In the genomic region with DNA sequence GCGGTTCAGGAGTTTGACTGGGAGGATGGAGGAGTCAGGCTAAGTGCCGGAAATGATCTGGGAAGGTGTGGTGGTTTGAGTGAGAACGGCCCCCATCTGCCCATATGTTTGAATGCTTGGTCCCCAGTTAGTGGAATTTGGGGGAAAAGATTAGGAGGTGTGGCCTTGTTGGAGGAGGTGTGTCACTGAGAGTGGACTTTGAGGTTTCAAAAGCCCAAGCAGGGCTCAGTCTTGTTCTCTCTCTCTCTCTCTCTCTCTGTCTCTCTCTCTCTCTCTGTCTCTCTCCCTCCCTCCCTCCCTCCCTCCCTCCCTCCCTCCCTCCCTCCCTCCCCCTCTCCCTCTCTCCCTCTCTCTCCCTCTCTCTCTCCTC, we compare ENCODE assay signal across 10 mouse cellular contexts. TPM values are rescaled to one million over a fixed set of nuclear protein-coding genes. Genes with fewer than 3 reads are reported as not detected.
A peak's percentile ranks its signal among the peaks of the same experiment; 100 is the strongest.
DNase-seq lines count a peak whose midpoint lies in the region; ATAC-seq and TF ChIP-seq lines count a peak whose summit lies in the region.
"Not testable (repeated sequence)": the region's sequence is repeated elsewhere in the genome, so short reads cannot be mapped to it uniquely, and the experiment has no call there.
"Had no signal": no experiment of that assay in that cellular context is flagged by ENCODE, and none has a peak within 500 bp of the region (broad histone marks: within the 10 kb centered on the region; RNA-seq: fewer than 3 reads in every experiment).

No protein-coding gene starts in this region.

- H3K4me3 ChIP-seq in embryonic facial prominence, embryonic 14.5 days (ENCODE audit: low read depth, low read length); hindbrain, embryonic 12.5 days; kidney, embryonic 14.5 days (ENCODE audit: low read length): not testable (repeated sequence)
- peak overlapping the region; percentile 46 for H3K4me3 ChIP-seq in heart, embryonic 10.5 days
- H3K4me3 ChIP-seq in liver, embryonic 11.5 days (ENCODE audit: low read depth, low read length) = peak overlapping the region; percentile 37
- peak overlapping the region; percentile 17 for H3K4me3 ChIP-seq in lung, embryonic 15.5 days
- peak overlapping the region; percentile 57 for H3K4me3 ChIP-seq in small intestine, adult 2 months (ENCODE audit: low read depth, low read length)

- not testable (repeated sequence) for DNase-seq in embryonic facial prominence, embryonic 14.5 days (ENCODE audit: low spot score); heart, embryonic 10.5 days (ENCODE audit: low spot score); liver, embryonic 11.5 days (ENCODE audit: low spot score)

- not testable (repeated sequence) for H3K9ac ChIP-seq in embryonic facial prominence, embryonic 14.5 days (ENCODE audit: low read depth, low read length); hindbrain, embryonic 12.5 days; kidney, embryonic 14.5 days (ENCODE audit: low read depth, low read length); liver, embryonic 11.5 days (ENCODE audit: low read depth, low read length); lung, embryonic 15.5 days

- TF ChIP-seq CTCF in small intestine, adult 2 months (IDR thresholded peaks at IDR 0.05; ENCODE audit: extremely low read depth, insufficient read length, insufficient replicate concordance, low read depth, low read length) = not testable (repeated sequence)

- not testable (repeated sequence) for H3K27me3 ChIP-seq in embryonic facial prominence, embryonic 14.5 days (replicated peaks; ENCODE audit: control insufficient read depth, insufficient read depth, low read length); kidney, embryonic 14.5 days (ENCODE audit: control insufficient read depth, insufficient read depth, low read length); liver, embryonic 11.5 days (replicated peaks; ENCODE audit: control insufficient read depth, insufficient read depth, low read length); small intestine, adult 2 months (ENCODE audit: control insufficient read depth, insufficient read depth, low read length)
- H3K27me3 ChIP-seq in heart, embryonic 10.5 days (ENCODE audit: insufficient read depth, poor library complexity, severe bottlenecking) = peaks cover 19% of the 10 kb centered on the region
- H3K27me3 ChIP-seq in hindbrain, embryonic 12.5 days = peaks cover 20% of the 10 kb centered on the region
- peaks cover 11% of the 10 kb centered on the region; the same call in 1 of the 2 replicates for H3K27me3 ChIP-seq in lung, embryonic 15.5 days

- H3K9me3 ChIP-seq in embryonic facial prominence, embryonic 14.5 days (ENCODE audit: control insufficient read depth, low read length); heart, embryonic 10.5 days; hindbrain, embryonic 12.5 days (replicated peaks); kidney, embryonic 14.5 days (ENCODE audit: control insufficient read depth, low read length); liver, embryonic 11.5 days (ENCODE audit: control insufficient read depth, low read length); lung, embryonic 15.5 days: not testable (repeated sequence)

- WGBS in embryonic facial prominence, embryonic 14.5 days = 44% methylated on average over 3 of the region's 3 CpGs
- WGBS in heart, embryonic 10.5 days = 28% methylated on average over 3 of the region's 3 CpGs
- 59% methylated on average over 3 of the region's 3 CpGs for WGBS in hindbrain, embryonic 12.5 days
- WGBS in kidney, embryonic 14.5 days = 29% methylated on average over 3 of the region's 3 CpGs
- 33% methylated on average over 3 of the region's 3 CpGs for WGBS in liver, embryonic 11.5 days
- 39% methylated on average over 3 of the region's 3 CpGs for WGBS in lung, embryonic 15.5 days
- WGBS in small intestine, adult 2 months = 12% methylated on average over 3 of the region's 3 CpGs

- H3K4me2 ChIP-seq in embryonic facial prominence, embryonic 14.5 days (ENCODE audit: low read depth, low read length) = peak overlapping the region; percentile 1; the same call in 1 of the 2 replicates
- peak overlapping the region; percentile 26 for H3K4me2 ChIP-seq in hindbrain, embryonic 12.5 days (replicated peaks)
- H3K4me2 ChIP-seq in kidney, embryonic 14.5 days (replicated peaks; ENCODE audit: low read depth, low read length) = peak overlapping the region; percentile 29; the same call in 1 of the 2 replicates
- peak overlapping the region; percentile 66 for H3K4me2 ChIP-seq in liver, embryonic 11.5 days
- peak overlapping the region; percentile 45 for H3K4me2 ChIP-seq in lung, embryonic 15.5 days

- H3K27ac ChIP-seq in embryonic facial prominence, embryonic 14.5 days (replicated peaks; ENCODE audit: low read depth, low read length); heart, embryonic 10.5 days; hindbrain, embryonic 12.5 days; kidney, embryonic 14.5 days (ENCODE audit: low read depth, low read length); liver, embryonic 11.5 days (ENCODE audit: low read depth, low read length); lung, embryonic 15.5 days: not testable (repeated sequence)
- peak overlapping the region; percentile 54 for H3K27ac ChIP-seq in small intestine, adult 2 months (ENCODE audit: insufficient read depth, low read depth, low read length)

- H3K4me1 ChIP-seq in embryonic facial prominence, embryonic 14.5 days (ENCODE audit: control insufficient read depth, insufficient read depth, low read length); heart, embryonic 10.5 days; hindbrain, embryonic 12.5 days; kidney, embryonic 14.5 days (ENCODE audit: control insufficient read depth, insufficient read depth, low read length); liver, embryonic 11.5 days (replicated peaks; ENCODE audit: control insufficient read depth, insufficient read depth, low read length); lung, embryonic 15.5 days; small intestine, adult 2 months (ENCODE audit: control insufficient read depth, insufficient read depth, insufficient read length, low read length): not testable (repeated sequence)

- TF ChIP-seq POLR2A in small intestine, adult 2 months (IDR thresholded peaks at IDR 0.05; ENCODE audit: low read depth, low read length) = not testable (repeated sequence)

- not testable (repeated sequence) for ATAC-seq in embryonic facial prominence, embryonic 14.5 days (ENCODE audit: low read depth); hindbrain, embryonic 12.5 days (ENCODE audit: low FRiP score); kidney, embryonic 14.5 days (ENCODE audit: low FRiP score, low TSS enrichment); liver, embryonic 11.5 days (replicated peaks; ENCODE audit: low FRiP score); lung, embryonic 15.5 days (ENCODE audit: borderline replicate concordance, extremely low read depth, low FRiP score, low TSS enrichment)

- H3K36me3 ChIP-seq in embryonic facial prominence, embryonic 14.5 days (ENCODE audit: control insufficient read depth, insufficient read depth, low read length); heart, embryonic 10.5 days; hindbrain, embryonic 12.5 days; kidney, embryonic 14.5 days (ENCODE audit: control insufficient read depth, insufficient read depth, low read length); liver, embryonic 11.5 days (ENCODE audit: control insufficient read depth, insufficient read depth, low read length); lung, embryonic 15.5 days; small intestine, adult 2 months (ENCODE audit: control insufficient read depth, insufficient read depth, low read length): not testable (repeated sequence)

RNA-seq across cellular contexts. Expression of a gene that starts 8.1 kb away (rescaled TPM):
- polyA plus RNA-seq in embryonic facial prominence, embryonic 14.5 days (2014; fragmentation: Nextera tagmentation; extraction: Ambion mirVana) = 15.6 and 16.5 TPM in 2 replicates
- 0.30 and 2.4 TPM in 2 replicates for polyA plus RNA-seq in heart, embryonic 10.5 days (2016; fragmentation: Nextera tagmentation; extraction: Ambion mirVana)
- 5.7 and 7.1 TPM in 2 replicates for polyA plus RNA-seq in hindbrain, embryonic 12.5 days (2016; fragmentation: Nextera tagmentation; extraction: Ambion mirVana)
- 5.8 and 9.6 TPM in 2 replicates for polyA plus RNA-seq in kidney, embryonic 14.5 days (2014; fragmentation: Nextera tagmentation; extraction: Ambion mirVana)
- polyA plus RNA-seq in liver, embryonic 11.5 days (2014; fragmentation: Nextera tagmentation; extraction: Ambion mirVana) = 0.58 and 0.94 TPM in 2 replicates
- polyA plus RNA-seq in lung, embryonic 15.5 days (2015; fragmentation: Nextera tagmentation; extraction: Ambion mirVana) = 7.2 and 8.1 TPM in 2 replicates
- 123 and 184 TPM in 2 replicates for polyA plus RNA-seq in small intestine, adult 2 months (2012; rRNA removed)
- polyA plus RNA-seq: C2C12, G1E, myocyte had no signal

RNA-seq across cellular contexts. Expression of a gene that starts 46.5 kb away (rescaled TPM):
- 13.6 TPM in 2 replicates for polyA plus RNA-seq in embryonic facial prominence, embryonic 14.5 days (2014; fragmentation: Nextera tagmentation; extraction: Ambion mirVana)
- 15.8 and 16.9 TPM in 2 replicates for polyA plus RNA-seq in heart, embryonic 10.5 days (2016; fragmentation: Nextera tagmentation; extraction: Ambion mirVana)
- polyA plus RNA-seq in hindbrain, embryonic 12.5 days (2016; fragmentation: Nextera tagmentation; extraction: Ambion mirVana) = 11.0 TPM in 2 replicates
- polyA plus RNA-seq in kidney, embryonic 14.5 days (2014; fragmentation: Nextera tagmentation; extraction: Ambion mirVana) = 10.7 and 13.2 TPM in 2 replicates
- 5.7 and 6.4 TPM in 2 replicates for polyA plus RNA-seq in liver, embryonic 11.5 days (2014; fragmentation: Nextera tagmentation; extraction: Ambion mirVana)
- 15.8 and 16.4 TPM in 2 replicates for polyA plus RNA-seq in lung, embryonic 15.5 days (2015; fragmentation: Nextera tagmentation; extraction: Ambion mirVana)
- polyA plus RNA-seq in small intestine, adult 2 months (2012; rRNA removed) = 1.9 and 3.2 TPM in 2 replicates
- polyA plus RNA-seq: G1E had no signal

Comparison
In these comparisons a context has a peak if more than half of its experiments do, and no peak if none do; other contexts are left out.
1. H3K4me2 ChIP-seq: peak in every context shown above with its lines; median percentile 66 in liver, embryonic 11.5 days; 45 in lung, embryonic 15.5 days; 29 in kidney, embryonic 14.5 days; 26 in hindbrain, embryonic 12.5 days; 1 in embryonic facial prominence, embryonic 14.5 days.